Mouse (Mus musculus) cerebellum, adult 2 months (tissue): Measurements from ENCODE around the gene Ptcd3. TPM values are rescaled to one million over a fixed set of nuclear protein-coding genes. Genes with fewer than 3 reads are reported as not detected.

Source experiments
- DNase-seq, 2 experiments: peaks; one replicate each; pipeline ENCODE4 v3.0.0; 2021
- H3K27ac ChIP-seq: fragments of 200-500 bp; 2 replicates; pipeline ENCODE4 v1.5.1; 2012; ENCODE audit warnings: low read length, control low read depth, inconsistent platforms; ENCODE audit not compliant: insufficient read depth
- H3K27me3 ChIP-seq: fragments of 200-500 bp; 2 replicates; pipeline ENCODE4 v1.6.1; 2012; ENCODE audit warnings: inconsistent platforms, mild to moderate bottlenecking, low read length, moderate library complexity; ENCODE audit not compliant: control insufficient read depth, insufficient read depth
- H3K4me1 ChIP-seq: fragments of 200-500 bp; 2 replicates; pipeline ENCODE4 v1.6.1; 2011; ENCODE audit warnings: low read length; ENCODE audit not compliant: control insufficient read depth, insufficient read depth
- H3K4me3 ChIP-seq: fragments of 200-500 bp; replicated peaks from 2 replicates; pipeline ENCODE3; 2011; ENCODE audit warnings: mild to moderate bottlenecking, low read depth, low read length, control low read depth; ENCODE audit not compliant: insufficient read depth
- CTCF ChIP-seq: fragments of 200-500 bp; IDR thresholded peaks from 2 replicates; pipeline ENCODE4 v1.5.1; 2011; ENCODE audit warnings: low read depth, mild to moderate bottlenecking, control low read depth, low read length, moderate library complexity, borderline replicate concordance; ENCODE audit not compliant: insufficient read depth
- POLR2A ChIP-seq: fragments of 200-500 bp; IDR thresholded peaks from 2 replicates; pipeline ENCODE4 v1.6.1; 2011; ENCODE audit warnings: low read length, control low read depth, borderline replicate concordance; ENCODE audit not compliant: insufficient read depth
- WGBS: fragments of 180-500 bp; shearing (Covaris S2); methylation state at CpG from one replicate; pipeline ENCODE4 v1.1.7; 2018; 5-methylcytosine and 5-hydroxymethylcytosine counted together
- polyA plus RNA-seq: library from polyadenylated mRNA; depleted of rRNA; stranded (reverse); fragments of >200 nt; gene quantifications from 2 replicates; pipeline ENCODE4 v1.2.3, GENCODE M21; 2012; rRNA removed

The Ptcd3 gene
- polyA plus RNA-seq = 64.1 and 65.6 TPM in 2 replicates

GRCm38 (mm10) chr6:71908481-71909381 lies at the start of gene Ptcd3, which contains the start of gene Polr1a:
Gene Ptcd3, minus strand, starts transcription at chr6:71908750.
Gene Polr1a, plus strand, starts transcription at chr6:71909053.
- under 1% methylated on average over 58 of the region's 58 CpGs for WGBS
- H3K4me1 ChIP-seq = no peaks in the 10 kb centered on the region
- H3K27ac ChIP-seq = peak within 1 kb of the TSS; percentile 82; the same call in 1 of the 2 replicates
- TF ChIP-seq POLR2A (peak; percentile 72), CTCF (no peak)
- peak; percentile 89 to 94 for DNase-seq
- H3K27me3 ChIP-seq = no peaks in the 10 kb centered on the region
- H3K4me3 ChIP-seq = peak within 1 kb of the TSS; percentile 97

GRCm38 (mm10) chr6:71951192-71951591 lies 42.6 kb upstream of the Ptcd3 start:
- Histone ChIP-seq H3K4me3 (no peak overlapping the region), H3K27ac (no peak overlapping the region), H3K4me1 (no peaks in the 10 kb centered on the region; the same call in 1 of the 2 replicates), H3K27me3 (no peaks in the 10 kb centered on the region)
- TF ChIP-seq CTCF (no peak), POLR2A (no peak)
- no peak for DNase-seq
- WGBS = 89% methylated on average over 5 of the region's 5 CpGs

GRCm38 (mm10) chr6:71950592-71950991 lies 42.0 kb upstream of the Ptcd3 start:
- H3K27ac ChIP-seq = no peak overlapping the region
- no peak for TF ChIP-seq CTCF
- no peaks in the 10 kb centered on the region for H3K27me3 ChIP-seq
- no peak for DNase-seq
- no peaks in the 10 kb centered on the region; the same call in 1 of the 2 replicates for H3K4me1 ChIP-seq
- 56% methylated on average over 3 of the region's 3 CpGs for WGBS
- H3K4me3 ChIP-seq = no peak overlapping the region

GRCm38 (mm10) chr6:71949721-71950120 lies 41.2 kb upstream of the Ptcd3 start:
- Histone ChIP-seq H3K27ac (no peak overlapping the region), H3K4me1 (no peaks in the 10 kb centered on the region; the same call in 1 of the 2 replicates), H3K4me3 (no peak overlapping the region), H3K27me3 (no peaks in the 10 kb centered on the region)
- TF ChIP-seq CTCF = no peak
- no peak for TF ChIP-seq POLR2A
- DNase-seq = no peak
- WGBS = 80% methylated on average over 3 of the region's 3 CpGs

GRCm38 (mm10) chr6:71946121-71946520 lies 37.6 kb upstream of the Ptcd3 start:
- Histone ChIP-seq H3K27ac (no peak overlapping the region), H3K27me3 (no peaks in the 10 kb centered on the region), H3K4me3 (no peak overlapping the region), H3K4me1 (no peaks in the 10 kb centered on the region; the same call in 1 of the 2 replicates)
- 96% methylated on average over 8 of the region's 8 CpGs for WGBS
- DNase-seq = no peak
- no peak for TF ChIP-seq POLR2A
- TF ChIP-seq CTCF = peak; percentile 8; the same call in 1 of the 2 replicates

- 77% methylated on average over 6 of the region's 6 CpGs for WGBS
- DNase-seq = no peak
- no peak overlapping the region for H3K4me3 ChIP-seq
- H3K4me1 ChIP-seq = no peaks in the 10 kb centered on the region; the same call in 1 of the 2 replicates
- H3K27me3 ChIP-seq = no peaks in the 10 kb centered on the region
- H3K27ac ChIP-seq = no peak overlapping the region
- no peak for TF ChIP-seq CTCF
- no peak for TF ChIP-seq POLR2A
Observed at GRCm38 (mm10) chr6:71945101-71945500, 36.6 kb upstream of the Ptcd3 start.

- DNase-seq = no peak
- no peak overlapping the region for H3K4me3 ChIP-seq
- no peak for TF ChIP-seq POLR2A
- TF ChIP-seq CTCF = no peak
- H3K27ac ChIP-seq = no peak overlapping the region
- H3K4me1 ChIP-seq = no peaks in the 10 kb centered on the region
- 83% methylated on average over 6 of the region's 6 CpGs for WGBS
- H3K27me3 ChIP-seq = no peaks in the 10 kb centered on the region
Observed at GRCm38 (mm10) chr6:71940912-71941311, 32.4 kb upstream of the Ptcd3 start.

GRCm38 (mm10) chr6:71935737-71936136 lies 27.2 kb upstream of the Ptcd3 start:
- Histone ChIP-seq H3K27ac (no peak overlapping the region), H3K4me3 (no peak overlapping the region), H3K27me3 (no peaks in the 10 kb centered on the region), H3K4me1 (no peaks in the 10 kb centered on the region)
- TF ChIP-seq POLR2A (no peak), CTCF (no peak)
- WGBS = 68% methylated on average over 2 of the region's 2 CpGs
- no peak for DNase-seq
